Mouse (Mus musculus) liver, postnatal 0 days (tissue): Measurements from ENCODE around the gene Copz1. TPM values are rescaled to one million over a fixed set of nuclear protein-coding genes. Genes with fewer than 3 reads are reported as not detected.
"Not testable (repeated sequence)": the region's sequence is repeated elsewhere in the genome, so short reads cannot be mapped to it uniquely, and the experiment has no call there.

Experiments
- ATAC-seq: fragments of 200-750 bp; cut with Nextera tagmentation; 2 replicates; pipeline ENCODE4 v1.8.0; 2017; ENCODE audit warnings: mild to moderate bottlenecking, moderate library complexity
- DNase-seq: peaks from one replicate; pipeline ENCODE4 v3.0.0-alpha.2; 2016
- H3K27ac ChIP-seq: fragments of 300-500 bp; sonication (generic); 2 replicates; pipeline ENCODE4 v1.5.1; 2014; ENCODE audit warnings: antibody characterized with exemption, moderate library complexity, mild to moderate bottlenecking, low read depth
- H3K27me3 ChIP-seq: fragments of 300-500 bp; sonication (generic); 2 replicates; pipeline ENCODE4 v1.6.1; 2014; ENCODE audit warnings: low read length, control low read depth, mixed read lengths; ENCODE audit not compliant: insufficient read depth
- H3K36me3 ChIP-seq: fragments of 300-500 bp; sonication (generic); replicated peaks from 2 replicates; pipeline ENCODE4 v1.6.1; 2014; ENCODE audit warnings: mild to moderate bottlenecking, control low read depth, low read length, moderate library complexity, mixed read lengths; ENCODE audit not compliant: insufficient read depth
- H3K4me1 ChIP-seq: fragments of 300-500 bp; sonication (generic); 2 replicates; pipeline ENCODE4 v1.6.1; 2014; ENCODE audit warnings: antibody characterized with exemption, mild to moderate bottlenecking, control low read depth; ENCODE audit not compliant: insufficient read depth
- H3K4me2 ChIP-seq: fragments of 300-500 bp; sonication (generic); 2 replicates; pipeline ENCODE4 v1.6.1; 2014; ENCODE audit warnings: low read depth, mild to moderate bottlenecking, low read length, moderate library complexity, mixed read lengths
- H3K4me3 ChIP-seq: fragments of 300-500 bp; sonication (generic); 2 replicates; pipeline ENCODE4 v1.5.1; 2014; ENCODE audit warnings: low read depth, low read length
- H3K9ac ChIP-seq: fragments of 300-500 bp; sonication (generic); replicated peaks from 2 replicates; pipeline ENCODE4 v1.6.1; 2014; ENCODE audit warnings: mild to moderate bottlenecking, moderate library complexity
- H3K9me3 ChIP-seq: fragments of 300-500 bp; sonication (generic); 2 replicates; pipeline ENCODE4 v1.6.1; 2016; ENCODE audit warnings: mild to moderate bottlenecking, control low read depth, low read length, mixed read lengths
- CTCF ChIP-seq: sonication (generic); IDR thresholded peaks from 2 replicates; pipeline ENCODE4 v1.5.1; 2016; ENCODE audit warnings: antibody characterized with exemption, low read depth
- EP300 ChIP-seq: IDR thresholded peaks from 2 replicates; pipeline ENCODE4 v1.6.1; 2016; ENCODE audit warnings: antibody characterized with exemption, low read depth, mild to moderate bottlenecking
- WGBS: fragments of 180-500 bp; shearing (Covaris S2); extraction: QIAGEN DNeasy Blood & Tissue Kit; methylation state at CpG from one replicate; pipeline ENCODE4 v1.1.7; 2014; ENCODE audit not compliant: insufficient replicate concordance; 5-methylcytosine and 5-hydroxymethylcytosine counted together
- polyA plus RNA-seq: library from polyadenylated mRNA; unstranded; fragments of >200 nt; fragmentation: Nextera tagmentation; extraction: Ambion mirVana; gene quantifications from 2 replicates; pipeline ENCODE4 v1.2.1, GENCODE M21; 2015

Gene Copz1
- polyA plus RNA-seq, 1 experiment from 2014 or later, result 121 TPM

- ATAC-seq, result no peak
- peak overlapping the region; percentile 83 for H3K4me2 ChIP-seq
- H3K27me3 ChIP-seq, result no peaks in the 10 kb centered on the region
- peaks cover 61% of the 10 kb centered on the region for H3K36me3 ChIP-seq
- H3K4me3 ChIP-seq, result peak overlapping the region; percentile 62
- no peaks in the 10 kb centered on the region for H3K9me3 ChIP-seq
- peak; percentile 25 for DNase-seq
- 52% methylated on average over 8 of the region's 8 CpGs for WGBS
- TF ChIP-seq CTCF (no peak), EP300 (no peak)
- H3K27ac ChIP-seq, result no peak overlapping the region
- peak overlapping the region; percentile 66 for H3K9ac ChIP-seq
- H3K4me1 ChIP-seq, result peaks cover 12% of the 10 kb centered on the region
These were observed 29.6 kb upstream of the Copz1 start for GRCm38 (mm10) chr15:103242885-103243284.

DNA sequence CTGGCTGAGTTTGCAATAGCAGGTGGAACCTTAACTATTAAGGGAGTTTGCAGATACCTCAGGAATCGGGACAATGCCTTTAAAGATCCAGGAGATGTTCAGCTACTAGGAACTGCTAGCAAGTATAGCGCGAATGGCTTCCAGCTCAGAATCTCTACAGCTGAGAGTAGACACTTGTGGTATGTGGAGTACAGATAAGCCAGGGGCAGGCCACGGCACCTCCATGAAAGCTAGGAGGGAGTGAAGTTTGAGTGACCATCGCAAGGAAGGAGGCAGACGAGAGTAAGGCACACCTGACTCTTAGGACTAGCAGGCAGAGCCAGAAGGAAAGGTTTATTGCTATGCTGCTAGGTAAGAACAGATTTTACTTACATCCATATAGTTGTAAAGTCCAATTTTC, 26.9 kb upstream of the Copz1 start:
- WGBS, result 62% methylated on average over 6 of the region's 6 CpGs
- no peak overlapping the region for H3K4me3 ChIP-seq
- no peak for ATAC-seq
- H3K27me3 ChIP-seq, result no peaks in the 10 kb centered on the region
- peak; percentile 34 for DNase-seq
- H3K27ac ChIP-seq, result 0 out of 2 replicates have a peak overlapping the region, but pooled peaks have one; percentile 29
- H3K4me1 ChIP-seq, result peaks cover 17% of the 10 kb centered on the region
- H3K9ac ChIP-seq, result no peak overlapping the region
- H3K9me3 ChIP-seq, result no peaks in the 10 kb centered on the region
- peaks cover 85% of the 10 kb centered on the region for H3K36me3 ChIP-seq
- no peak for TF ChIP-seq CTCF
- no peak for TF ChIP-seq EP300
- H3K4me2 ChIP-seq, result peak overlapping the region; percentile 30; the same call in 1 of the 2 replicates

GRCm38 (mm10) chr15:103247078-103247781, 25.3 kb upstream of the Copz1 start:
- Histone ChIP-seq H3K27ac (0 out of 2 replicates have a peak overlapping the region, but pooled peaks have one; percentile 4), H3K36me3 (peaks cover 84% of the 10 kb centered on the region), H3K4me1 (peaks cover 23% of the 10 kb centered on the region), H3K9me3 (no peaks in the 10 kb centered on the region), H3K4me2 (0 out of 2 replicates have a peak overlapping the region, but pooled peaks have one; percentile 24), H3K4me3 (no peak overlapping the region), H3K27me3 (no peaks in the 10 kb centered on the region), H3K9ac (no peak overlapping the region)
- no peak for TF ChIP-seq EP300
- no peak for TF ChIP-seq CTCF
- 76% methylated on average over 9 of the region's 9 CpGs for WGBS
- no peak for ATAC-seq
- peak; percentile 18 for DNase-seq

- Histone ChIP-seq H3K9ac (no peak overlapping the region), H3K4me1 (peaks cover 25% of the 10 kb centered on the region), H3K27me3 (no peaks in the 10 kb centered on the region), H3K9me3 (no peaks in the 10 kb centered on the region), H3K27ac (0 out of 2 replicates have a peak overlapping the region, but pooled peaks have one; percentile 4), H3K4me3 (no peak overlapping the region), H3K4me2 (peak overlapping the region; percentile 24), H3K36me3 (peaks cover 78% of the 10 kb centered on the region)
- ATAC-seq, result no peak
- DNase-seq, result peak; percentile 17
- TF ChIP-seq CTCF (no peak), EP300 (no peak)
These were observed 24.6 kb upstream of the Copz1 start for GRCm38 (mm10) chr15:103247782-103248400.

- Histone ChIP-seq H3K9ac (no peak overlapping the region), H3K4me2 (peak overlapping the region; percentile 38), H3K27me3 (no peaks in the 10 kb centered on the region), H3K27ac (no peak overlapping the region), H3K9me3 (no peaks in the 10 kb centered on the region), H3K4me1 (peaks cover 26% of the 10 kb centered on the region), H3K36me3 (peaks cover 71% of the 10 kb centered on the region), H3K4me3 (no peak overlapping the region)
- no peak for ATAC-seq
- TF ChIP-seq EP300, result no peak
- no peak for TF ChIP-seq CTCF
- DNase-seq, result peak; percentile 29
- 79% methylated on average over 28 of the region's 28 CpGs for WGBS
These were observed 23.9 kb upstream of the Copz1 start for GRCm38 (mm10) chr15:103248401-103249313.

- not testable (repeated sequence) for H3K9ac ChIP-seq, H3K27me3 ChIP-seq, DNase-seq, H3K9me3 ChIP-seq, H3K4me3 ChIP-seq, ATAC-seq, H3K27ac ChIP-seq
- WGBS, result 84% methylated on average over 6 of the region's 6 CpGs
- Histone ChIP-seq H3K36me3 (peaks cover 66% of the 10 kb centered on the region), H3K4me1 (peaks cover 26% of the 10 kb centered on the region), H3K4me2 (peak overlapping the region; percentile 38)
These were observed 23.0 kb upstream of the Copz1 start for GRCm38 (mm10) chr15:103249511-103249910.
